Mouse (Mus musculus) heart, postnatal 10 days (tissue): ENCODE data around the gene Pias4. TPM values are rescaled to one million over a fixed set of nuclear protein-coding genes. Genes with fewer than 3 reads are reported as not detected.
A peak's percentile ranks its signal among the peaks of the same experiment; 100 is the strongest.
"Not testable (repeated sequence)": the region's sequence is repeated elsewhere in the genome, so short reads cannot be mapped to it uniquely, and the experiment has no call there.

Source experiments
- DNase-seq, 2 experiments: peaks; one replicate each; pipeline ENCODE4 v3.0.0; 2021
- intact Hi-C: fragments of 180-260 bp; cut with DNase I; formaldehyde crosslinking; loops from one replicate; pipeline ENCODE4 v1.15.1; 2025
- total RNA-seq, 2 experiments: library from RNA; stranded (reverse); gene quantifications; 2 replicates each; pipeline ENCODE4 v1.2.3; 2021

Gene Pias4
- total RNA-seq, 2 experiments from 2014 or later: 14.7 to 17.8 TPM

DNA sequence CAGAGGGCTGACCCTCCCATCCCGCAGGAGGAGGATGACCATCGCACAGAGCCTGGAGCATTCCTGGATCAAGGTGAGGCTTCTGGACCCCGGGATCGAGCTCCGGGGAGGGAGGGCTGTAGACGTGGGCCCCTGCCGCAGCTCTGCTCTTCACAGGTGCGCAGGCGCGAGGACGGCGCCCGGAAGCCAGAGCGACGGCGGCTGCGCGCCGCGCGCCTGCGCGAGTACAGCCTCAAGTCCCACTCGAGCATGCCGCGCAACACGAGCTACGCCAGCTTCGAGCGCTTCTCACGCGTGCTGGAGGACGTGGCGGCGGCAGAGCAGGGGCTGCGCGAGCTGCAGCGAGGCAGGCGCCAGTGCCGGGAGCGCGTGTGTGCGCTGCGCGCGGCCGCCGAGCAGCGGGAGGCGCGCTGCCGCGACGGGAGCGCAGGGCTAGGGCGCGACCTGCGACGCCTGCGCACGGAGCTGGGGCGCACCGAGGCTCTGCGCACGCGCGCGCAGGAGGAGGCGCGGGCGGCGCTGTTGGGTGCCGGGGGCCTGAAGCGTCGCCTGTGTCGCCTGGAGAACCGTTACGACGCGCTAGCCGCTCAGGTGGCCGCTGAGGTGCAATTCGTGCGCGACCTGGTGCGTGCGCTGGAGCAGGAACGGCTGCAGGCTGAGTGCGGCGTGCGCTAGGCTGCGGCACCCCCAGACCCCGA is 24.7 kb upstream of the Pias4 start:
- intact Hi-C loops: no loop called here
- peak; percentile 87 to 90 for DNase-seq

GRCm38 (mm10) chr10:81191342-81191982 is 23.7 kb upstream of the Pias4 start:
- DNase-seq: peak; percentile 33 to 47
- intact Hi-C loops: no loop called here

DNA sequence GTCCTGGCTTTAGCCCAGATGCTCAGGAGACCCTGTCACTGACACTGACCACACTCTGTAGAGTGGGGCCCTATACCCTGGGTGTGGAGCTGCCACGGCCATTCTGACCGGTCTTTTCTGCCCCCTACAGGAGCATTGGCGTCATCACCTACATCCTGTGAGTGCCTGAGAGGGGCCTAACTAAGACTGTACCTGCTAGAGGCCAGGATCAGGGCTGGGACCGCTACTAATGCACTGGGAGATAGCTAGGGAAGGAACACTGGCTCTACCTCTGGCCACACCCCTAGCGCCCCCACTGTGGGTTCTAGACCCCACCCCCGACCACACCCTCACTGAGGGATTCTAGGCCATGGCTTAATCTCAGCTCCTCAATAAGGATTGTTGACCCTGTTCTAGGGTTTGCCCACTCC is 23.2 kb upstream of the Pias4 start:
- intact Hi-C loops: no loop called here

GRCm38 (mm10) chr10:81190236-81190911 is 22.7 kb upstream of the Pias4 start:
- peak in 1 of 2 experiments; percentile 61 for DNase-seq
- intact Hi-C loops: no loop called here

More for the DNA sequence above, 23.2 kb upstream of the Pias4 start:
- DNase-seq: no peak

DNA sequence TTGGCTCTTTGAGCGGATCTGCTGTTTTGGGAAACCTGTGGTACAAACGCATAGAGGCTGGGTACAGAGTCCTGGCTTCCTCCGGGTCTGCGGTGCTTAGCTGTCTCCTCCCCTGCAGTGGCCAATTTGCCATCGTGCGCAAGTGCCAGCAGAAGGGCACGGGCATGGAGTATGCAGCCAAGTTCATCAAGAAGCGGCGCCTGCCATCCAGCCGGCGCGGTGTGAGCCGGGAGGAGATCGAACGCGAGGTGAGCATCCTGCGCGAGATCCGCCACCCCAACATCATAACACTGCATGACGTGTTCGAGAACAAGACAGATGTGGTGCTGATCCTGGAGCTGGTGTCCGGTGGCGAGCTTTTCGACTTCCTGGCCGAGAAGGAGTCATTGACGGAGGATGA is 22.1 kb upstream of the Pias4 start:
- DNase-seq: no peak
- intact Hi-C loops: no loop called here

- intact Hi-C loops: no loop called here
- DNase-seq: no peak
Measured at GRCm38 (mm10) chr10:81187161-81187560, 19.4 kb upstream of the Pias4 start.

- intact Hi-C loops: no loop called here
- no peak for DNase-seq
Measured at GRCm38 (mm10) chr10:81184765-81185164, 17.0 kb upstream of the Pias4 start.

DNA sequence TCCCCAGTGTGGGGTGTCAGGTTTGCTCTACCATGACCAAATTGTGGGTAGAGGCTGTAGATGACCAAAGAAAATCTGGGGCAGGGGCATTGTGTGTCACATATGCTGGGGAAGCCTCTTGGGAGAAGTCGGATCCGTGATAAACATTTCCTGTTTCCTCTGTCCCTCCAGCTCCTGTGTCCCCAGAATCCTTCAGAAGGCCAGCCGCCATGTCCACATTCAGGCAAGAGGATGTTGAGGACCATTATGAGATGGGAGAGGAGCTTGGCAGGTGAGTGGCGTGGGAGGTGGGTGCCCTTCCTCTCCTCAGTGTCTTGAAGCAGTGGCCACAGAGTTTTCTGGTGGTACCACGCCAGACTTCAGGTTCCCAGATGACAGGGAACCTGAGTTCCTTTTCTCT is 16.1 kb upstream of the Pias4 start, which contains the start of gene 4930442H23Rik:
Gene 4930442H23Rik, minus strand, starts transcription at position 45 of the 400 bp plus-strand sequence.
- no peak for DNase-seq
- intact Hi-C loops: no loop called here

GRCm38 (mm10) chr10:81182336-81183333 is 14.9 kb upstream of the Pias4 start, which contains the start of gene Dapk3:
TSS of gene Dapk3 (plus strand) at chr10:81183005.
- peak; percentile 98 for DNase-seq

GRCm38 (mm10) chr10:81181860-81182259 is 14.1 kb upstream of the Pias4 start:
- intact Hi-C loops: not testable (repeated sequence)
- DNase-seq: peak; percentile 20 to 27

More at GRCm38 (mm10) chr10:81182336-81183333, 14.9 kb upstream of the Pias4 start, which contains the start of gene Dapk3:
- intact Hi-C loops: no loop called here

- intact Hi-C loops: no loop called here
- no peak for DNase-seq
Measured at GRCm38 (mm10) chr10:81180946-81181345, 13.2 kb upstream of the Pias4 start.

DNA sequence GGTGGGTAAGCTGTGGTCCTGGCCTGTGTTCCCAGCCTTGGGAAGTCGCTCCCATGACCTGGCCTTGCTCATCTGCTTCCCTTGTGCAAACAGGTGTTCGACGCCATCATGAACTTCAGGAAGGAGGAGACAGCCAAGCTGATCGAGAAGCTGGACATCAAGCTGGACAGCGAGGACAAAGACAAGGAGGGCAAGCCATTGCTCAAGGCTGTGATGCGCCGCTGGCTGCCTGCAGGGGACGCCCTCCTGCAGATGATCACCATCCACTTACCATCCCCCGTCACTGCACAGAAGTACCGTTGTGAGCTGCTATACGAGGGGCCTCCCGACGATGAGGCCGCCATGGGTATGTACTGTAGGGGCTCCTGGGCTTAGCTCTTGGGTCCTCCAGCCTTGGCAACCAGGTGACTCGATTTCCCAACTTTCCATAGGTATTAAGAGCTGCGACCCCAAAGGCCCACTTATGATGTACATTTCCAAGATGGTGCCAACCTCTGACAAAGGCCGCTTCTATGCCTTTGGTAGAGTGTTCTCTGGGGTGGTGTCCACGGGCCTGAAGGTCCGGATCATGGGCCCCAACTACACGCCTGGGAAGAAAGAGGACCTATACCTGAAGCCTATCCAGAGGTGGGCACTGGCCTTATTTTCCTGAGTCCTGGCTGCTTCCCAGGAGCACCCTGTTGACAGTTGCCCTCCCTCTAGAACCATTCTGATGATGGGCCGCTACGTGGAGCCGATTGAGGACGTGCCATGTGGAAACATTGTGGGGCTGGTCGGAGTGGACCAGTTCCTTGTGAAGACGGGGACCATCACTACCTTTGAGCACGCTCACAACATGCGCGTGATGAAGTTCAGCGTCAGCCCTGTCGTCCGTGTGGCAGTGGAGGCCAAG is 12.0 kb upstream of the Pias4 start:
- intact Hi-C loops: loop anchor here (5.0 kb wide), 3 partner anchors 42 to 382 kb away; partner anchors contain the start of genes Plekhj1, Sf3a2 and Zbtb7a
- DNase-seq: no peak

DNA sequence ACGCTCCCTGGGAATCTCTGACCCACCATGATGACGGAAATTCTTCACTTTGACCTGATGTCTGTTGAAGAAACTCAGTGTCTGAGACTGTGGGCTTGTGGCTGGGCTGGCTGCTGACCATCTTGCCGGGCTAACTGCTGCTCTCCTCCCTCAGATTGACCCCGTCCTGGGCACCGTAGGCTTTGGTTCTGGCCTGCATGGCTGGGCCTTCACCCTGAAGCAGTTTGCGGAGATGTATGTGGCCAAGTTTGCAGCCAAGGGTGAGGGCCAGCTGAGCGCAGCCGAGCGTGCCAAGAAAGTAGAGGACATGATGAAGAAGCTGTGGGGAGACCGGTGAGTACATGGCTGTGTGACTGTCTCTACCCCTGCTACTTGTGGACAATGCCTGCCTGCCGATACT is 11.2 kb upstream of the Pias4 start:
- no peak for DNase-seq
- intact Hi-C loops: loop anchor here (5.0 kb wide), 3 partner anchors 42 to 382 kb away; partner anchors contain the start of genes Plekhj1, Sf3a2 and Zbtb7a

- intact Hi-C loops: loop anchor here (5.0 kb wide), 3 partner anchors 41 to 381 kb away; partner anchors contain the start of genes Plekhj1, Sf3a2 and Zbtb7a
- DNase-seq: peak; percentile 22 to 24
Measured at GRCm38 (mm10) chr10:81177958-81178712, 10.4 kb upstream of the Pias4 start.

GRCm38 (mm10) chr10:81177491-81177925 is 9.8 kb upstream of the Pias4 start:
- DNase-seq: peak; percentile 55 to 58
- intact Hi-C loops: loop anchor here (5.0 kb wide), 3 partner anchors 40 to 380 kb away; partner anchors contain the start of genes Plekhj1, Sf3a2 and Zbtb7a

GRCm38 (mm10) chr10:81176466-81177271 is 8.9 kb upstream of the Pias4 start, which contains the start of gene Eef2:
TSS of gene Eef2 (plus strand) at chr10:81176631.
- intact Hi-C loops: loop anchor here (5.0 kb wide), 3 partner anchors 39 to 379 kb away; partner anchors contain the start of genes Plekhj1, Sf3a2 and Zbtb7a
- DNase-seq: peak; percentile 99 to 100
